Mouse (Mus musculus): ENCODE results near the gene Muc13.

Gene Muc13

GRCm38 (mm10) chr16:33824603-33825002 is 30.8 kb downstream of the Muc13 start:
- no peak for DNase-seq (ENCODE audit: low read depth, low spot score)

DNA sequence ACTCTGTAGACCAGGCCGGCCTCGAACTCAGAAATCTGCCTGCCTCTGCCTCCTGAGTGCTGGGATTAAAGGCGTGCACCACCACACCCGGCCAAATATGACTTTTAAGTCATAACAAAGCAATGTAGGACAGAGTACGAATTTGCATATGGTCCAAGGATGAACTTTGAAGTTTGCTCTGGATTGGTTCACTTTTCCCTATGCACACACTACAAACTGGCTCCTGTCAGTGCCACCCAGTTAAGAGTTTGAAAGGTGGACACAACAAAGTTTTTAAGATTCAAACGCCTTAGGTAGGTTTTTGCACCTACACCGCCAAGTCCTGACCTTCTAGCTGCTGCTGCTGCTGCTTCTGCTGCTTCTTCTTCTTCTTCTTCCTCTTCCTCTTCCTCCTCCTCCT is 34.7 kb downstream of the Muc13 start:
- DNase-seq (ENCODE audit: low read depth, low spot score) = no peak

DNA sequence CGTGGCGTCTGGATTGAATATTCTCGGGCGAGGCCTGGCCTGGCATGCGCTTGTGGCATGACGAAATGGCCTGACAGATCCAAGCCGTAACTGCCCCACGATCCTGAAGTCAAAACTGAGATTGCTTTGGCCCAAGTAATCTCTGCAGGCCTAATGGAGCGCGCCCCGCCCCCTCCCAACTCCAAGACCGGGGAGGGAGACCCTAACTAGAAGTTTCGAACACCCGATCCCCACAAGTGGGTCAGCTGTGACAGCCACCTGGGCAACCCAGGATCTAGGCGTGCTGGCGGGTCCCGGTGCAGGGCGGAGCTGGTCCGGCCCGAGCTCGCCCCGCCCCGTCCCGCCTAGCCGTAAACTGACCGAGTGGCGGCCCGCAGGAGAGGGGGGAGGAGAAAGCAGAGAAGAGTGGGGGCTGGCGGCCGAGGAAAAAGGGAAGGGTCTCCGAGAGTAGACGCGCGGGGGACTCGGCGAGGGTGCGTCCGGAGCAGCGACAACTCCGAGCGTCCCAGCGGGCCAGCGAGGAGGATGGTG is 35.5 kb downstream of the Muc13 start, which contains the start of gene Itgb5:
TSS of gene Itgb5 (plus strand) at position 365 of the 531 bp plus-strand sequence.
- peak; percentile 57 for DNase-seq (ENCODE audit: low read depth, low spot score)

DNA sequence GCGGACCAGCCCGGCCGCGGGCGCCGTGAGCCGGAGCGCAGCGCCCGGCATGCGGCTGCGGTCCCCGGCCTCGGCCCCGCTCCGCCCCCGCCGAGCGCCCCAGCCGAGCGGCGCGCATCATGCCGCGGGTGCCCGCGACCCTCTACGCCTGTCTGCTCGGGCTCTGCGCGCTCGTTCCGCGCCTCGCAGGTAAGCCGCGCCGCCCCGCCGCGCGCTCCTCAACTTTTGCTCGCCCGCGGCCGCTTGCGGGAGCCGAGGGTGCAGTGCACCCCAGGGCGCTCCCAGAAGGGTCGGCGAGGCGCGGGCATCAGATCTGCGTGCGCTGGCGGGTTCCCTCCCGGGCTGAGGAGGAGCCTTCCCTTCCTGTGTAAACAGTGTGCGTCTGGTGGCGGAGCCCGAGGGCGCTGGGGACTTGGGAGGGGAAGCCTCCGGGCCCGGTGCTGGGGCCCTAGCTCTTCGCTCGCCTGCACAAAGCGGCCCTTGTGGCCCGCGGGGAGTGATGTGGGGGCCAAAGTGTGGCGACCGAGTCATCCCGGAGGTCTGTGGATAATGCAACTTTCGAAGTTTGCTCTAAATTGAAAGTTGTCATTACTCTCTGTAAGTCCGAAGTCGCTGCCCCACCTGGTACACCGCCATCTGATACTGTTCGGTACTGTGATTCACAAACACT is 36.1 kb downstream of the Muc13 start:
- no peak for DNase-seq (ENCODE audit: low read depth, low spot score)

- DNase-seq (ENCODE audit: low read depth, low spot score) = no peak
Measured at GRCm38 (mm10) chr16:33830512-33831105, 36.8 kb downstream of the Muc13 start.

DNA sequence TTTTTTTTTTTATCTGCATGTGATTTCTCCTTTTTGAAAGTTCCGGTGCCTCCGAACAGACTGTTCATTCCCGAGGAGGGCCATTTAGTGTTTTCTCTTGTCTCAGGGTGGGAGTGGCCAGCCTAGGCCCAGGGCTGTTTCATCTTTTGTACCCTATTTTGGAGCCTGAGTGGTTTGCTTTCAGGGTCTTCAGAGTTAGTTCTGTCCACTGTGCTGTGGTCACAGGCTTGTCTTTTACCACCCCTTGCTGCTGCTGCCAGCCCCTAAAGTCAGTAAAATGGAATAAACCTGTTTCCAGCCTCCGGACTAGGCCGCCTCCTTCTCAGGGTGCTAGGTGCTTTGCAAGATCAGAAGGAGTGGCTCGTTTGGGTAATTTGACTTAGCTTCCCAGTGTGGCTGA is 38.2 kb downstream of the Muc13 start:
- no peak for DNase-seq (ENCODE audit: low read depth, low spot score)

DNA sequence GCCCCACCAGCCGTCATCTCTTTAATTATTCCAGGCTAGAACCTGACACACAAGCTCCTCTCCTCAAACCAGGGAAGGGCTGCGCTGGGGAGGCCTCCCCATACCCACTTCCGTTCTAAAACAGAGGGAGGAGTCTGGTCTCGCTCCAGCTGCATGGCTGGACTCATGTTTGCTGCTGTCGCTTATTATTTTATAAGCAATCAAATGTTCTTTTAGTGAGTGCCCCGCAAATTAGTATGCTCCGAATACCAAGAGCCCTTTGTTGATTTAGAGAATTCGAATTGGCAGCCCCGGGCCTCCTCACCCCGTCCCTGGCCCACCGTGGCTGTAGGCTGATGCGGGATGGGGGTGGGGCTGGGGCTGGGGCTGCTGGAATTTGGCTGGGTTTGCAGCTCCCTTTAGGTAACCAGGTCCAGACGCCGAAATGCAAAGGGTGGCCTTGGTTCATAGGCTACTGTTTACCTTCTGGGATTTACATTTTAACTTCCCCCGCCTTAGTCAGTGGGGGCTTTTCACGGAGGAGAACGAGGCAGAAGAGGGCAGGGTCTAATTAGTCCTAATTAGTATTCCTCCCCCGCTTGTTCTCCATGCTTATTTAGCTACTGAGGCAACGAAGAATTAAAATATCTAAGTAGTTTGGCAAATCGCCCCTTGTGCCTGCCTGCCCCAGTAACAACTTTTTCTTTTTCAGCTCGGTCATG is 39.0 kb downstream of the Muc13 start:
- DNase-seq (ENCODE audit: low read depth, low spot score) = peak; percentile 70

GRCm38 (mm10) chr16:33833429-33833753 is 39.6 kb downstream of the Muc13 start:
- DNase-seq (ENCODE audit: low read depth, low spot score) = no peak

- DNase-seq (ENCODE audit: low read depth, low spot score) = peak; percentile 71
Measured at GRCm38 (mm10) chr16:33833781-33834482, 40.1 kb downstream of the Muc13 start.

GRCm38 (mm10) chr16:33836676-33837075 is 42.8 kb downstream of the Muc13 start:
- no peak for DNase-seq (ENCODE audit: low read depth, low spot score)

DNA sequence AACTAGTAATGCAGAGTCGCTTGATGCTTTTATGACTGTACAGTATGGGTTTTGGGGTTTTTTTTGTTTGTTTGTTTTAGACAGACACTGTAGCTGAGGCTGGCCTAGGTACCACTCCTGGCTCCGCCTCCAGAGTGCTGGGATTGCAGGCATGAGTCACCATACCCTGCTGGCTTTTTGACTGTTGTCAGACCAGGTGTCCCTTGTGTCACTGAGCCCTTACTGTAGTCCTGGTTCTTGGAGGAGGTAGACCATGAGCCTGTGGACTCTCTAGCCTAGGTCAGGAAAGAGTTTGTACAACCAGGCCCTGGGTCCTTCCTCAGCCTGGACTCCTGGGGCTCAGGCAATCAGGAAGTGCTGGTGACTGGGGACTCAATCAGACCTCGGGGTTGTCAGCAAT is 43.4 kb downstream of the Muc13 start:
- no peak for DNase-seq (ENCODE audit: low read depth, low spot score)

- DNase-seq (ENCODE audit: low read depth, low spot score) = no peak
Measured at GRCm38 (mm10) chr16:33840616-33841015, 46.8 kb downstream of the Muc13 start.

DNA sequence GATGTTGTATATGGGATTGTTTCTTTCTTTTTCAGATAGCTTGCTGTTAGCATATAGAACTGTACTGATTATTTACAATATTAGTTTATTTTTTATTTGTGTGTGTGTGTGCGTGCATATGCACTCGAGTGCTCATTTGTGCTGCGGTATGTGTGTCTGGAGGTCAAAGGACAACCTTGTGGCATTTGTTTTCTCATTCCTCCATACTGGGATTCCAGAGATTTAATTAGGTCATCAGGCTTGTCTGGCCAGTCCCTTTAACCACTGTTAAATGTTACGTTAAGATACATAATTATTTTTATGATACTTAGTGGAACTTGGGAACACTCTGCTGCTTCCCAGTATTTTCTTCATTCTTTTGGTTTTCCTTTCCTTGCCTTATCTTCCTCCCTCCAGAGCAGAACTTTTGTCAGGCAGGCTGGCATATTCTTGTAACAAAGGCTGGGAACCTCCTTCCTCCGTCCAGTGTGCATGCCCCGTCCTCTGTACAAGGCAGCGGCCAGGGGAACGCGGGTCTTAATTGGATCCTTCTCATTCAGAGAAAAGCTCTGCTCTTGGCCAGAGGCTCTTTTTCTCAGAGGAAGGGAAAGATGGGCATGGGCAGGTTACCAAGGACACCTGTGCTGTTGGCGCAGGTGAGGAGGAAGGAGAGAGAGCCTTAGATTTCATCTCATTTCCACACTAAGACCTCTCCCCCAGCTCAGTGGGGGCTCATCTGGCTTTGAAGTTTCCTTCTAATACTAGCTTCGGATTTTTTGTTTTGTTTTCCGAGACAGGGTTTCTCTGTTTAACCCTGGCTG is 48.4 kb downstream of the Muc13 start:
- DNase-seq (ENCODE audit: low read depth, low spot score) = no peak

GRCm38 (mm10) chr16:33844150-33844611 is 50.3 kb downstream of the Muc13 start:
- no peak for DNase-seq (ENCODE audit: low read depth, low spot score)

DNA sequence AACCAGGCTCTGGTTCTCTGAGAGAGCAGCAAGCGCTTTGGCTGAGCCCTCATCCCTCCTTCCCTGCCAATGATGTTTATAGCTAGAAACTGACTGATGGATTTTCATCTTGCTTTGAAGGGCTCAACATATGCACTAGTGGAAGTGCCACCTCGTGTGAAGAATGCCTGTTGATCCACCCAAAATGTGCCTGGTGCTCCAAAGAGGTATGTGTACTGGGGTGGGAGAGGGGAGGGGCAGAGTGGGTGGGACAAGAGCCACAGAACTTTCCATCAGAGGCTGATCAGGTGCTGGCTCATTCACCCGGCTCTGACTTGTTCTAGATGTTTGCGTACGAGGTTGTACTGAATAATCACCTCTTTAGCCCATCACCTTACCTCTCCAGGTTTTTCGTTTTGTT is 51.0 kb downstream of the Muc13 start:
- no peak for DNase-seq (ENCODE audit: low read depth, low spot score)

DNA sequence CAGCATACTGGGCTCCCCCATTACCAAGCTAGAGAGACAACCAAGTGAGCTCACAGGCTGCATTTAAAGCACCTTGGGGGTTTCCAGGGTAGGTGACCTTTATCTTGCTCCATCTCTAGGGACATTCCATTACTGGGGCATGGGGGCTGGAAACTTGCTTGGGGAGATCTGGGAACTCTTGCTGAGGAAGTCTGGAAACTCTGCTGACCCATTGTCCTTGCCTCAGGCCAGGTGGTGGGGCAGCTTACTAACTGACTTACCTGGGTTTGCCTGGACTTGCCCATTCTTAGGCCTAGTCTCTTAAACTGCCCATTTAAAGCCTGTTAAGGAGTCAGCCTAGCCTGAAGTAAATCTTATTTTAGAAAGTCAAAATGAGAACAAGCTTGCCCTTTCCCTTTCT is 59.4 kb downstream of the Muc13 start:
- DNase-seq (ENCODE audit: low read depth, low spot score) = no peak

DNA sequence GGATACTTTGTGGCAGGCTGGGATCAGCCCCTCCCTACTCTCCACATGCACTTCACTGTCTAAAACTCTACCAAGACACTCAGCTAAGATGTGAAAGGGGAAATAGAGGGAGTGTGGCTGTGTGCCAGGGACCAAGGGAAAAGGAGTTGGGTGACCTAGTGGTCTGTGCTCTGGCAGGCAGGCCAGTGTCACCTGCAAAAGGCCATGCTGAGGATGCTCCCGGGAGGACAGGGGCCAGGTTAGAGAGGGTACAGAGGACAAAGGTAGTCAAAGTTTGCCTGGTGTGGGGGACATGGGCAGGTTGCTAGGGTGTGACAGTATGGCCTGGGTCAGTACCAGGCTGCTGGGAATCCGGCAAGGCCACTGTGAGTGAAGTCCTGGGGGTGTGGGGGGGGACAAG is 64.9 kb downstream of the Muc13 start:
- DNase-seq (ENCODE audit: low read depth, low spot score) = no peak

GRCm38 (mm10) chr16:33859380-33859779 is 65.5 kb downstream of the Muc13 start:
- no peak for DNase-seq (ENCODE audit: low read depth, low spot score)

DNA sequence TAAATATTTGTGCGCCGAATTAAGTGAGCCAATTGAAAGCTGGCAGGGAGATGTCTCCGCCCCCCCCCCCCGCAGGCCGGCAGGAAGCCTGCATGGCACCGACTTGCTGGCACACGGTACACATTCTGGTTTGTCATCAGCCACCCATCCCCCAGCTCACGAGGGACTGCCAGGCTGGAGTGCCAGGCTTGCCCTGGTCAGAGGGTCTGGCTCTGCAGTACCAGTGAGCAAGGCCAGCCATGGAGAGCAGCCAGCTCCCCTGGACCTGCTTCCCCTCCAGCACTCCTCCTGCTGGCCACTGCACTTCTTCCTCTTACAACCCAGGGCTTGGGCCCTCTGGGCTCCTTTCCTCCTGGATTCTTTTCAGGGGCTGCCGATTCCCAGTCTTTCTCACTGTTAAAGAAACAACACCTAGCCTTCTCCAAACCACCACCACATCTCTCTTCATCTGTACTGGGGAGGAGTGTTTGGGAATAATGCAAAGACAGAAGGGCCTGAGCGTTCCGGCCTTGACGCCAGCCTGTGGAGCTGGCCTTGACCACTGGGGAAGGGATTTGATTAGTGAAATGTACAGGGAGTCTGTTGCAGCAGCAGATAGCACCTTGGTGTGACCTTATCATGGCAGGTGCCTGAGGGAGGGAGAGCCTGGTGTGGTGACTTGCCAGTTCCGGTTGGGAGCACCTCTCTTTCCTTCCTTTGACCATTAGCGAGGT is 66.3 kb downstream of the Muc13 start:
- no peak for DNase-seq (ENCODE audit: low read depth, low spot score)

DNA sequence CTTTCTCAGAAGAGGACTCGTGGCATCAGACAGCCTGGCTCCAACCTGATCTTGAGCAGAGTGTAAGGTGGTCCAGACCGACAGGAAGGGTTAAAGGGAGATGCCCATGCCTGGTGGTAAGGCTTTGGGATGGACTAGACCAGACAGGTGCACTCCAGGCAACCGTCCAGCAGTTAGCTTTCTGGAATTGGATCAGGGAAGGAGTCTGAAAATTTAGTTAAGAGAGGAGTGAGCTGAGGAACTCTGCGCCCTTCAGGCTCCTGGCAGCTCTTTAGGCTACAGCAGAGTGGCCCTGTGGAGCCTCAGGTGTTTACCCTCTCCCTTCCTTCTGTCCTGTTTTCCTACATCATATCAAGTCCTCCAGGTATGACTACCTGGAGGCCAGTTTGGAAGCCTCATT is 68.6 kb downstream of the Muc13 start:
- no peak for DNase-seq (ENCODE audit: low read depth, low spot score)

All from forelimb bud, embryonic 11.5 days (tissue).